Mouse (Mus musculus) heart, adult 2 months (tissue): ENCODE data around the gene Cd244a.

Experiments used
- CTCF ChIP-seq: fragments of 200-600 bp; IDR thresholded peaks from 2 replicates; pipeline ENCODE4 v1.8.1; 2022; ENCODE audit warnings: antibody characterized with exemption, mild to moderate bottlenecking, moderate library complexity
- EP300 ChIP-seq: fragments of 200-500 bp; IDR thresholded peaks from 2 replicates; pipeline ENCODE4 v1.6.1; 2011; ENCODE audit warnings: low read depth, low read length, control low read depth; ENCODE audit not compliant: insufficient read depth

DNA sequence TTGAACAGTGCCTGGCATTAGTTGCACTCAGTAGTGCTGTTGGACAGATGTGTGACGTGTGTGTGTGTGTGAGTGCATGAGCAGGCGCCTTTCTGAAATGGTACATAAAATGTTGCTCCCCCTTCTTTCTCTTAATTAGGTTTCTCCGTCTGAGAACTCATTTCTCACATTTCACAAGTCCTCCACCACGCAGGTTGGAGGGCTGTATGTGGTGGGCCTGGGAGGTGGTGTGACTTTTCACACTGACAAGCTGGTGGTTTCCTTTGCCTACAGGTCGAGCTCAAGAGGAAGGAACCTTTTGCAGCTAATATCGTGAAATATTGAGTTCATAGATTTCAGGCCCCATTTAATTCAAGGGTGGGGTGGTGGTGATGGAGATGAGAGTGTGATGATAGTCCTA lies 70.2 kb downstream of the Cd244a start:
- TF ChIP-seq CTCF (no peak), EP300 (no peak)
